Mouse (Mus musculus) heart, embryonic 16.5 days (tissue): ENCODE measurements around the gene Hivep2. TPM values are rescaled to one million over a fixed set of nuclear protein-coding genes. Genes with fewer than 3 reads are reported as not detected.

Experiments
- ATAC-seq: fragments of 200-750 bp; cut with Nextera tagmentation; replicated peaks from 2 replicates; pipeline ENCODE4 v1.8.0; 2017; ENCODE audit warnings: moderate number of reproducible peaks; ENCODE audit not compliant: insufficient read depth, low FRiP score; ENCODE audit errors: extremely low read depth
- H3K27ac ChIP-seq: fragments of 300-500 bp; sonication (generic); 2 replicates; pipeline ENCODE4 v1.5.1; 2014; ENCODE audit warnings: mild to moderate bottlenecking, low read length, control low read depth, moderate library complexity
- H3K27me3 ChIP-seq: fragments of 300-500 bp; sonication (generic); 2 replicates; pipeline ENCODE4 v1.6.1; 2014; ENCODE audit warnings: low read length, mixed read lengths; ENCODE audit not compliant: control insufficient read depth, insufficient read depth
- H3K36me3 ChIP-seq: fragments of 300-500 bp; sonication (generic); 2 replicates; pipeline ENCODE4 v1.6.1; 2014; ENCODE audit not compliant: control insufficient read depth, insufficient read depth
- H3K4me1 ChIP-seq: fragments of 300-500 bp; sonication (generic); 2 replicates; pipeline ENCODE4 v1.6.1; 2014; ENCODE audit warnings: low read length, mixed read lengths; ENCODE audit not compliant: control insufficient read depth, insufficient read depth
- H3K4me2 ChIP-seq: fragments of 300-500 bp; sonication (generic); 2 replicates; pipeline ENCODE4 v1.6.1; 2014; ENCODE audit warnings: low read depth, mild to moderate bottlenecking, control low read depth, low read length
- H3K4me3 ChIP-seq: fragments of 300-500 bp; sonication (generic); 2 replicates; pipeline ENCODE4 v1.5.1; 2014; ENCODE audit warnings: mild to moderate bottlenecking, control low read depth, low read length
- H3K9ac ChIP-seq: fragments of 300-500 bp; sonication (generic); 2 replicates; pipeline ENCODE4 v1.6.1; 2014; ENCODE audit warnings: low read length, control low read depth
- H3K9me3 ChIP-seq: fragments of 300-500 bp; sonication (generic); replicated peaks from 2 replicates; pipeline ENCODE4 v1.6.1; 2016; ENCODE audit warnings: low read length; ENCODE audit not compliant: control insufficient read depth
- WGBS: fragments of 180-500 bp; shearing (Covaris S2); extraction: QIAGEN DNeasy Blood & Tissue Kit; methylation state at CpG from one replicate; pipeline ENCODE4 v1.1.7; 2014; 5-methylcytosine and 5-hydroxymethylcytosine counted together
- polyA plus RNA-seq: library from polyadenylated mRNA; unstranded; fragments of >200 nt; fragmentation: Nextera tagmentation; extraction: Ambion mirVana; gene quantifications from 2 replicates; pipeline ENCODE4 v1.2.1, GENCODE M21; 2015

The Hivep2 gene
- polyA plus RNA-seq, 1 experiment from 2014 or later, result 5.7 TPM

DNA sequence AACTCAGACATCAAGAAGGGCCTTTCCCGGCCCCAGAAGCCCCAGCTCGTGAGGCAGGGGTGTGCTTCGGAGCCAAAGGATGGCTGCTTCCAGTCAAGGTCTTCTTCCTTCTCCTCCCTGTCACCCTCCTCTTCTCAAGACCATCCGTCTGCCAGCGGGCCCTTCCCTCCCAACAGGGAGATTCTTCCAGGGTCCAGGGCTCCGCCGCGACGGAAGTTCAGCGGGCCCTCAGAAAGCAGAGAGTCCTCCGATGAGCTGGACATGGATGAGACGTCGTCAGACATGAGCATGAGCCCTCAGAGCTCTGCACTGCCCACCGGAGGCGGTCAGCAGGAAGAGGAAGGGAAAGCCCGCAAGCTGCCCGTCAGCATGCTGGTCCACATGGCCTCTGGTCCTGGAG lies 166.2 kb downstream of the Hivep2 start:
- Histone ChIP-seq H3K9ac (no peak overlapping the region), H3K36me3 (peaks cover 44% of the 10 kb centered on the region), H3K4me3 (no peak overlapping the region), H3K27ac (no peak overlapping the region), H3K27me3 (no peaks in the 10 kb centered on the region), H3K4me1 (no peaks in the 10 kb centered on the region), H3K9me3 (no peaks in the 10 kb centered on the region), H3K4me2 (no peak overlapping the region)
- 87% methylated on average over 17 of the region's 17 CpGs for WGBS
- no peak for ATAC-seq

- H3K4me1 ChIP-seq, result no peaks in the 10 kb centered on the region
- H3K4me2 ChIP-seq, result no peak overlapping the region
- no peak overlapping the region for H3K4me3 ChIP-seq
- H3K36me3 ChIP-seq, result peaks cover 39% of the 10 kb centered on the region
- H3K27ac ChIP-seq, result no peak overlapping the region
- no peaks in the 10 kb centered on the region for H3K9me3 ChIP-seq
- H3K27me3 ChIP-seq, result no peaks in the 10 kb centered on the region
- no peak for ATAC-seq
- H3K9ac ChIP-seq, result no peak overlapping the region
Observed at GRCm38 (mm10) chr10:14132937-14133336, 167.1 kb downstream of the Hivep2 start.

DNA sequence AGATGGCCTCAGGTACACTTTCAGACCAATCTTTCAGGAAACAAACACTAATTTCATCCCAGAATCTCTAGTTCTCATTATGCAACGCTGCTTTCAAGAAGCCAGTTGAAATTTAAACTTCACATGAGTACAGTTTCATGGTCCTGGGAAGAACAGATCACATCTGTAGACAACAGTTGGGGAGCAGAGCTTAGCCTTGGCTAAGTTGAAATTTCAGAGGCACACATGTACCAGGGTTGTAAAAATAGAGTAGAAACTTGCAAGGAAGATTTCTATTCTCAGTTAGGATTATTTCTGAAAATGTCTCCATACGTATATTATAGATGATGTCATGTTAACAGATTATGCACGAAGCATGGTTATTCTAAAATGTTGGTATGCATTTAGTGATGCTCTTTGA lies 172.8 kb downstream of the Hivep2 start:
- no peak overlapping the region for H3K27ac ChIP-seq
- no peak for ATAC-seq
- H3K36me3 ChIP-seq, result peaks cover 20% of the 10 kb centered on the region

DNA sequence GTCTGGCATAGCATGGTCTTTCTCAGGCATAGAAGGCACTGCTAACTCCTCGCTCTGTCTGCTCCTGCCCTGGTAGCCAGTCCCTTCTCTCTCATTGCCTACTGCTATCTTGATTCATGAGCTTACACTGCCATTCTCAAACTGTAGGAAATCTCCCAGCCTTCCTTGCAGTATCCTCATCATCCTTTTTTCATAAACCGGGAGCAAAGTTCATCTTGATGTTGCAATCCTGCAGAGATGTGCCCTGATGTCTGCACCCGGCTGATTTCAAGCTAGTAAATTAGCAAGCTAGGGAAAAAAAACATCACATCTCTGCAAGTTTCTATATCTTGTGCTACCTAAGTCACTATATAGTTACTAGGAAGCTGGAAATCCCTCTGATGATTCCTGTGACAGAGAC lies 179.0 kb downstream of the Hivep2 start:
- 79% methylated on average over 3 of the region's 3 CpGs for WGBS
- no peaks in the 10 kb centered on the region for H3K27me3 ChIP-seq
- no peak for ATAC-seq
- no peak overlapping the region for H3K4me2 ChIP-seq
- H3K4me3 ChIP-seq, result no peak overlapping the region
- no peak overlapping the region for H3K27ac ChIP-seq
- H3K9me3 ChIP-seq, result no peaks in the 10 kb centered on the region
- H3K4me1 ChIP-seq, result no peaks in the 10 kb centered on the region
- H3K36me3 ChIP-seq, result peaks cover 31% of the 10 kb centered on the region
- no peak overlapping the region for H3K9ac ChIP-seq

More for the DNA sequence above, 172.8 kb downstream of the Hivep2 start:
- WGBS, result 87% methylated on average over 3 of the region's 3 CpGs
- Histone ChIP-seq H3K9ac (no peak overlapping the region), H3K4me1 (no peaks in the 10 kb centered on the region), H3K4me3 (no peak overlapping the region), H3K27me3 (no peaks in the 10 kb centered on the region), H3K9me3 (no peaks in the 10 kb centered on the region), H3K4me2 (no peak overlapping the region)

DNA sequence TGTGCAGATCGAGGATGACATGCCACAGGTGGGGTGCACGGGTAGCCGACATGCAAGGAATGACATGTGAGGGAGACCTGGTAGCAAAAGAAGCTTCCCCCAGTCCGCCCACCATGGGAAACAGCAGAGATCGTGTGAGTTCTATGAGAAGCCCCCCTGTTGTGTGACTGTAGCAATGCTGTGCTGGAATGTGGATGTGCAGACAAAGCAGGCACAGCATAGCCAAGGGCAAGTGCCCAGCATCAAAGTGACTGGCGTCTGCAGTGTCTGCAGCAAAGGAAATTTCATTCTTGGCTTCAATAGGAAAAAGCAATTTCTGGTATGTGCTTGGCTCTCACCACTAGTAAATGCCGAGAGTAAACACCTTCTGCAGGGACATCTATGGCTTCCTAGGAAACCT lies 199.0 kb downstream of the Hivep2 start:
- Histone ChIP-seq H3K9me3 (no peaks in the 10 kb centered on the region), H3K4me2 (no peak overlapping the region), H3K9ac (no peak overlapping the region), H3K36me3 (no peaks in the 10 kb centered on the region), H3K4me1 (peaks cover 6% of the 10 kb centered on the region; the same call in 1 of the 2 replicates), H3K27me3 (no peaks in the 10 kb centered on the region), H3K27ac (no peak overlapping the region), H3K4me3 (no peak overlapping the region)
- no peak for ATAC-seq
- 52% methylated on average over 7 of the region's 7 CpGs for WGBS

- no peak overlapping the region for H3K4me2 ChIP-seq
- no peak overlapping the region for H3K9ac ChIP-seq
- peak overlapping the region; percentile 35; the same call in 1 of the 2 replicates for H3K27ac ChIP-seq
- no peaks in the 10 kb centered on the region for H3K27me3 ChIP-seq
- ATAC-seq, result no peak
- H3K4me3 ChIP-seq, result no peak overlapping the region
- 36% methylated on average over 6 of the region's 6 CpGs for WGBS
- peaks cover 6% of the 10 kb centered on the region; the same call in 1 of the 2 replicates for H3K4me1 ChIP-seq
- no peaks in the 10 kb centered on the region for H3K9me3 ChIP-seq
- H3K36me3 ChIP-seq, result no peaks in the 10 kb centered on the region
Observed at GRCm38 (mm10) chr10:14168197-14168844, 202.4 kb downstream of the Hivep2 start.

DNA sequence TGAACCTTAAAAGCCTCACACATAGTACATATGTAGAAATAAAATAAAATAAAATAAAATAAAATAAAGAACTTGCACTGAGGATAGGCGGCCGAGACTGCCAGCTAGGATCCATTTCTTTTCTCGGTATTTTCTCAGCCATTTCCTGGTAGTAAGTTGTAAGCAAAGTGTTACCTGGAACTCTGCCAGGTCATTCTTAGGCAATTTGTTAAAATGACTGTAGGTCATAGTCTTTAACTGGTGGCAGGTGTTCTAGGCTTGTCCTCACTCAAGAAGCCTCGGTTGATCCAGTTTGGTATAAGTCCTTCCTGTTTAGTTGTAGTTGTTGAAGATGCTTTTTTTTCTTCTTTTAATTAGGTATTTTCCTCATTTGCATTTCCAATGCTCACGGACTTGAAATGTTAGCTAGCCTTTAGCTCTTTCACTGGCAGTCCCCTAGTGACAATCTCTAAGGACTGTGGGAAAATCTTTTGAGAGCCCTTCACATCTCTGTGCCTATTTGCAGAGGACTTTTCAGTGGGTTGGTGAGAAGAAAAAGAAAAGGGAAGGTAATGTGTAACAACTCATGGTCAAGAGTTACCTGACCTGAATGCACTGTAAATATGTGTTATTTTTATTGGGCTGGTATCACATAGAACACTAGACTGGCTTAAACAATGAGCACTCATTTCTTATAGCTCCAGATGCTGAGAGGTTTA lies 203.1 kb downstream of the Hivep2 start:
- H3K27me3 ChIP-seq, result no peaks in the 10 kb centered on the region
- 59% methylated on average over 5 of the region's 5 CpGs for WGBS
- H3K9ac ChIP-seq, result no peak overlapping the region
- ATAC-seq, result no peak
- no peaks in the 10 kb centered on the region for H3K36me3 ChIP-seq
- H3K4me2 ChIP-seq, result no peak overlapping the region
- no peaks in the 10 kb centered on the region for H3K9me3 ChIP-seq
- no peak overlapping the region for H3K4me3 ChIP-seq
- peak overlapping the region; percentile 35; the same call in 1 of the 2 replicates for H3K27ac ChIP-seq
- peaks cover 6% of the 10 kb centered on the region; the same call in 1 of the 2 replicates for H3K4me1 ChIP-seq

- Histone ChIP-seq H3K27ac (no peak overlapping the region), H3K27me3 (no peaks in the 10 kb centered on the region)
- WGBS, result 51% methylated on average over 4 of the region's 4 CpGs
Observed at GRCm38 (mm10) chr10:14174124-14174523, 208.2 kb downstream of the Hivep2 start.

More at GRCm38 (mm10) chr10:14174124-14174523, 208.2 kb downstream of the Hivep2 start:
- Histone ChIP-seq H3K36me3 (no peaks in the 10 kb centered on the region), H3K4me1 (peaks cover 3% of the 10 kb centered on the region; the same call in 1 of the 2 replicates), H3K9ac (no peak overlapping the region), H3K4me2 (no peak overlapping the region), H3K4me3 (no peak overlapping the region), H3K9me3 (no peaks in the 10 kb centered on the region)
- ATAC-seq, result no peak
